Mouse (Mus musculus) erythroblast, embryonic 14.5 days (primary cell): ENCODE data around the gene Cbx2.

Source experiments
- GATA1 ChIP-seq: IDR thresholded peaks from 2 replicates; pipeline ENCODE4 v1.6.1; 2012; ENCODE audit warnings: low read length, inconsistent platforms, mixed read lengths
- TAL1 ChIP-seq: IDR thresholded peaks from 3 replicates; pipeline ENCODE4 v1.6.1; 2012; ENCODE audit warnings: low read length, inconsistent platforms, mixed read lengths

GRCm38 (mm10) chr11:119055571-119056131 is 32.9 kb downstream of the Cbx2 start:
- TF ChIP-seq GATA1 (no peak), TAL1 (no peak)
